Mouse (Mus musculus) megakaryocyte, embryonic 14.5 days (primary cell): Measurements from ENCODE around the gene Pold1. TPM values are rescaled to one million over a fixed set of nuclear protein-coding genes. Genes with fewer than 3 reads are reported as not detected.
A peak's percentile ranks its signal among the peaks of the same experiment; 100 is the strongest.

Experiments used
- H3K27me3 ChIP-seq: replicated peaks from 2 replicates; pipeline ENCODE3; 2012; ENCODE audit warnings: inconsistent platforms
- H3K36me3 ChIP-seq: replicated peaks from 2 replicates; pipeline ENCODE3; 2012; ENCODE audit warnings: low read length, inconsistent platforms, mixed read lengths
- H3K4me1 ChIP-seq: 2 replicates; pipeline ENCODE4 v1.6.1; 2012; ENCODE audit warnings: inconsistent platforms
- H3K4me3 ChIP-seq: replicated peaks from 2 replicates; pipeline ENCODE3; 2012; ENCODE audit warnings: moderate library complexity, mild to moderate bottlenecking, inconsistent platforms
- H3K9me3 ChIP-seq: 2 replicates; pipeline ENCODE4 v1.6.1; 2012; ENCODE audit warnings: inconsistent platforms
- FLI1 ChIP-seq: IDR thresholded peaks from 2 replicates; pipeline ENCODE4 v1.6.1; 2012; ENCODE audit warnings: low read length, inconsistent platforms, mixed read lengths
- GATA1 ChIP-seq: IDR thresholded peaks from 3 replicates; pipeline ENCODE4 v1.6.1; 2012; ENCODE audit warnings: mixed read lengths, low read length, inconsistent platforms, borderline replicate concordance
- polyA plus RNA-seq: library from polyadenylated mRNA; stranded (reverse); fragments of >175 nt; gene quantifications from 2 replicates; pipeline ENCODE4 v1.2.3, GENCODE M21; 2012; ENCODE audit warnings: low replicate concordance; ENCODE audit not compliant: insufficient read depth

Gene Pold1
- polyA plus RNA-seq, 1 experiment, result 61.8 TPM

GRCm38 (mm10) chr7:44491391-44491790 lies 57.3 kb downstream of the Pold1 start:
- Histone ChIP-seq H3K36me3 (peaks cover 76% of the 10 kb centered on the region), H3K27me3 (no peaks in the 10 kb centered on the region), H3K4me3 (no peak overlapping the region), H3K9me3 (no peaks in the 10 kb centered on the region), H3K4me1 (peaks cover 46% of the 10 kb centered on the region)
- no peak for TF ChIP-seq GATA1
- TF ChIP-seq FLI1, result no peak

- H3K4me1 ChIP-seq, result peaks cover 39% of the 10 kb centered on the region
- no peaks in the 10 kb centered on the region for H3K27me3 ChIP-seq
- peaks cover 76% of the 10 kb centered on the region for H3K36me3 ChIP-seq
- no peaks in the 10 kb centered on the region for H3K9me3 ChIP-seq
- H3K4me3 ChIP-seq, result no peak overlapping the region
- TF ChIP-seq FLI1 (no peak), GATA1 (no peak)
These were observed 58.4 kb downstream of the Pold1 start for GRCm38 (mm10) chr7:44490281-44490680.

- Histone ChIP-seq H3K9me3 (no peaks in the 10 kb centered on the region), H3K36me3 (peaks cover 63% of the 10 kb centered on the region), H3K27me3 (no peaks in the 10 kb centered on the region), H3K4me3 (no peak overlapping the region), H3K4me1 (peaks cover 34% of the 10 kb centered on the region)
- TF ChIP-seq GATA1, result no peak
- no peak for TF ChIP-seq FLI1
These were observed 60.1 kb downstream of the Pold1 start for GRCm38 (mm10) chr7:44488545-44488944.

- TF ChIP-seq GATA1 (no peak), FLI1 (no peak)
- Histone ChIP-seq H3K27me3 (peaks cover 3% of the 10 kb centered on the region), H3K4me1 (peaks cover 37% of the 10 kb centered on the region), H3K36me3 (peaks cover 57% of the 10 kb centered on the region), H3K9me3 (no peaks in the 10 kb centered on the region), H3K4me3 (no peak overlapping the region)
These were observed 60.7 kb downstream of the Pold1 start for GRCm38 (mm10) chr7:44487936-44488335.

GRCm38 (mm10) chr7:44486927-44487575 lies 61.6 kb downstream of the Pold1 start:
- Histone ChIP-seq H3K36me3 (peaks cover 48% of the 10 kb centered on the region), H3K9me3 (no peaks in the 10 kb centered on the region), H3K4me1 (peaks cover 34% of the 10 kb centered on the region), H3K4me3 (peak overlapping the region; percentile 1), H3K27me3 (peaks cover 11% of the 10 kb centered on the region)
- TF ChIP-seq FLI1, result no peak
- no peak for TF ChIP-seq GATA1

GRCm38 (mm10) chr7:44485572-44486195 lies 63.0 kb downstream of the Pold1 start:
- H3K4me1 ChIP-seq, result peaks cover 31% of the 10 kb centered on the region
- H3K9me3 ChIP-seq, result no peaks in the 10 kb centered on the region
- H3K36me3 ChIP-seq, result peaks cover 35% of the 10 kb centered on the region
- H3K4me3 ChIP-seq, result no peak overlapping the region
- peaks cover 19% of the 10 kb centered on the region for H3K27me3 ChIP-seq
- TF ChIP-seq FLI1, result no peak
- TF ChIP-seq GATA1, result no peak

- H3K36me3 ChIP-seq, result peaks cover 28% of the 10 kb centered on the region
- no peak for TF ChIP-seq GATA1
- TF ChIP-seq FLI1, result no peak
- H3K9me3 ChIP-seq, result no peaks in the 10 kb centered on the region
- peaks cover 24% of the 10 kb centered on the region for H3K27me3 ChIP-seq
- no peak overlapping the region for H3K4me3 ChIP-seq
- H3K4me1 ChIP-seq, result peaks cover 24% of the 10 kb centered on the region
These were observed 63.6 kb downstream of the Pold1 start for GRCm38 (mm10) chr7:44484841-44485571.

GRCm38 (mm10) chr7:44484109-44484508 lies 64.5 kb downstream of the Pold1 start:
- TF ChIP-seq FLI1 (no peak), GATA1 (no peak)
- Histone ChIP-seq H3K27me3 (peaks cover 28% of the 10 kb centered on the region), H3K36me3 (peaks cover 21% of the 10 kb centered on the region), H3K9me3 (no peaks in the 10 kb centered on the region), H3K4me3 (peak overlapping the region; percentile 51), H3K4me1 (peaks cover 17% of the 10 kb centered on the region)

- no peak for TF ChIP-seq FLI1
- Histone ChIP-seq H3K27me3 (peaks cover 36% of the 10 kb centered on the region), H3K36me3 (peaks cover 10% of the 10 kb centered on the region), H3K4me1 (peaks cover 10% of the 10 kb centered on the region; the same call in 1 of the 2 replicates), H3K4me3 (no peak overlapping the region), H3K9me3 (no peaks in the 10 kb centered on the region)
These were observed 65.7 kb downstream of the Pold1 start for GRCm38 (mm10) chr7:44482836-44483435.

Other genes starting within 250 kb of the Pold1 start
- gene Clec11a, start 241.9 kb downstream of the Pold1 start, polyA plus RNA-seq, result 0.92 and 1.8 TPM in 2 replicates
- 0.07 TPM in 1 of 2 replicates, not detected in the other for gene Shank1, start 238.6 kb downstream of the Pold1 start, polyA plus RNA-seq
- gene Syt3, start 164.7 kb downstream of the Pold1 start, polyA plus RNA-seq, result not detected in 2 replicates
- not detected in 2 replicates for gene 1700008O03Rik, start 163.0 kb downstream of the Pold1 start, polyA plus RNA-seq
- gene Lrrc4b, start 119.8 kb downstream of the Pold1 start, polyA plus RNA-seq, result not detected in 2 replicates
- not detected in 2 replicates for gene Aspdh, start 83.5 kb downstream of the Pold1 start, polyA plus RNA-seq
- gene Josd2, start 80.9 kb downstream of the Pold1 start, polyA plus RNA-seq, result 191 and 466 TPM in 2 replicates
- gene Emc10, start 52.3 kb downstream of the Pold1 start, polyA plus RNA-seq, result 156 and 185 TPM in 2 replicates
- 2.1 and 9.0 TPM in 2 replicates for gene Fam71e1, start 52.3 kb downstream of the Pold1 start, polyA plus RNA-seq
- 0.09 TPM in 1 of 2 replicates, not detected in the other for gene Mybpc2, start 24.2 kb downstream of the Pold1 start, polyA plus RNA-seq
- gene Spib, start 16.8 kb downstream of the Pold1 start, polyA plus RNA-seq, result 0.64 and 1.2 TPM in 2 replicates
- gene Nr1h2, start 5.1 kb upstream of the Pold1 start, polyA plus RNA-seq, result 269 and 455 TPM in 2 replicates
- gene Napsa, start 23.5 kb upstream of the Pold1 start, polyA plus RNA-seq, result 2.4 and 14.1 TPM in 2 replicates
- 1.8 and 4.0 TPM in 2 replicates for gene Kcnc3, start 41.8 kb upstream of the Pold1 start, polyA plus RNA-seq
- 0.02 TPM in 1 of 2 replicates, not detected in the other for gene Myh14, start 122.0 kb upstream of the Pold1 start, polyA plus RNA-seq
- gene Izumo2, start 159.9 kb upstream of the Pold1 start, polyA plus RNA-seq, result not detected in 2 replicates
- gene Vrk3, start 199.6 kb upstream of the Pold1 start, polyA plus RNA-seq, result 63.8 and 68.6 TPM in 2 replicates
- 0.12 TPM in 1 of 2 replicates, not detected in the other for gene Zfp473, start 202.2 kb upstream of the Pold1 start, polyA plus RNA-seq